In genomic region chr16:33523571-33523970, GRCm38 (mm10) we compare ENCODE assay signal across 15 mouse cellular contexts.
"Had no signal": no experiment of that assay in that cellular context is flagged by ENCODE, and none has a peak within 500 bp of the region (broad histone marks: within the 10 kb centered on the region; RNA-seq: fewer than 3 reads in every experiment).

No protein-coding gene starts in this region.

- H3K4me2 ChIP-seq: kidney, embryonic 15.5 days; liver, embryonic 11.5 days; liver, embryonic 15.5 days; lung, embryonic 14.5 days; midbrain, embryonic 12.5 days; neural tube, embryonic 15.5 days had no signal

- DNase-seq: kidney, adult 2 months; kidney, postnatal 14 days; lung, embryonic 14.5 days; lung, postnatal 10 days; lung, postnatal 4 days; thymus, adult 18-20 months; thymus, postnatal 14 days had no signal

- H3K9ac ChIP-seq: kidney, embryonic 15.5 days; liver, embryonic 15.5 days; lung, embryonic 14.5 days; midbrain, embryonic 12.5 days; neural tube, embryonic 15.5 days had no signal

- H3K27ac ChIP-seq: kidney, embryonic 15.5 days; left cerebral cortex, adult 2 months; limb, embryonic 10.5 days; liver, embryonic 15.5 days; midbrain, embryonic 12.5 days; neural tube, embryonic 15.5 days had no signal

- H3K4me3 ChIP-seq: kidney, embryonic 15.5 days; left cerebral cortex, adult 2 months; limb, embryonic 10.5 days; liver, embryonic 15.5 days; midbrain, embryonic 12.5 days; myocyte; neural tube, embryonic 15.5 days had no signal

- H3K4me1 ChIP-seq: liver, embryonic 15.5 days; midbrain, embryonic 12.5 days; neural tube, embryonic 15.5 days had no signal

- H3K36me3 ChIP-seq: kidney, embryonic 15.5 days; limb, embryonic 10.5 days; liver, embryonic 15.5 days; midbrain, embryonic 12.5 days; neural tube, embryonic 15.5 days had no signal

- H3K27me3 ChIP-seq: kidney, embryonic 15.5 days; liver, embryonic 15.5 days; midbrain, embryonic 12.5 days; neural tube, embryonic 15.5 days had no signal

- H3K9me3 ChIP-seq: limb, embryonic 10.5 days; liver, embryonic 15.5 days; neural tube, embryonic 15.5 days had no signal
